Mouse (Mus musculus) liver, embryonic 14.5 days (tissue): Measurements from ENCODE around the gene Cfap54.

ENCODE experiments used
- CTCF ChIP-seq: IDR thresholded peaks from 2 replicates; pipeline ENCODE4 v1.5.1; 2016; ENCODE audit warnings: antibody characterized with exemption, low read depth, control low read depth
- EP300 ChIP-seq: IDR thresholded peaks from 2 replicates; pipeline ENCODE4 v1.6.1; 2016; ENCODE audit warnings: antibody characterized with exemption, low read depth

GRCm38 (mm10) chr10:93083198-93083962 lies 2.0 kb upstream of the Cfap54 start:
- no peak; the same call in 1 of the 2 replicates for TF ChIP-seq EP300
- 0 out of 2 replicates have a peak, but pooled peaks have one; percentile 3 for TF ChIP-seq CTCF
